Mouse (Mus musculus) embryo, embryonic 11 days (tissue): ENCODE measurements around the gene Stag1.
"Not testable (repeated sequence)": the region's sequence is repeated elsewhere in the genome, so short reads cannot be mapped to it uniquely, and the experiment has no call there.

ENCODE experiments used
- DNase-seq: peaks from one replicate; pipeline ENCODE4 v3.0.0-alpha.2; 2015

Stag1 gene

DNA sequence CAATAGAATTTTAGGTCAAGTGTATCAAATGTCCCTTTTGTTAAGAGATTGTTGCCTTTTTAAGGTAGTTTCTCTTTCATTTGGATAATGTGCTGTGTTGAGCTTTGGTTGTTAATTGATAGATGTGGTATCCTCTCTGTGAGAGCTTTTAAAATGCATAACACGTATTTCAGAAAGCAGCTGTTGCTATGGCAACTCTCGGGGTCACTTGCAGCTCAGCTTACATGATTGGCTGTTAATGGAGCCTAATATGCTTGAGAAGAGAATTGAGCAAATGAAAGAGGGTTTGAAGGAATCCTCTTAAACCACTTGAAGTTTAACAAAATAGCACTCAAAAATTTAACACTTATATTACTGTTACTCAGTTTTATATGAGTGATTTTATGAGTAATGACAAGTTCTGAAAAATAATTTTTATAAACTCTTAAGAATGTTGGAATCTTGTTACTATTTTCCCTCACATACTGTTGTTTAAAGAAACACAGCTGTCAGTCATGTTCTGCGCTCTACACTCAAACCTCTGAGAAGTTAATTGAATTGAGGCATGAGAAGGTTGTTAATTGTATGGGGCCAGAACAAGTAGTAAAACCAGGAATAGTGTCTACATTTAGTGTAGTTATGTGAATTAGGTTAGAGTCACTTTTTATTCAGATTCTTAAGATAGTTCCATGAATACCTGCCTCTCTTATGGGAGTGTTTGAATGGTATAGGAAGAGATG lies 88.3 kb downstream of the Stag1 start:
- DNase-seq = peak; percentile 86

DNA sequence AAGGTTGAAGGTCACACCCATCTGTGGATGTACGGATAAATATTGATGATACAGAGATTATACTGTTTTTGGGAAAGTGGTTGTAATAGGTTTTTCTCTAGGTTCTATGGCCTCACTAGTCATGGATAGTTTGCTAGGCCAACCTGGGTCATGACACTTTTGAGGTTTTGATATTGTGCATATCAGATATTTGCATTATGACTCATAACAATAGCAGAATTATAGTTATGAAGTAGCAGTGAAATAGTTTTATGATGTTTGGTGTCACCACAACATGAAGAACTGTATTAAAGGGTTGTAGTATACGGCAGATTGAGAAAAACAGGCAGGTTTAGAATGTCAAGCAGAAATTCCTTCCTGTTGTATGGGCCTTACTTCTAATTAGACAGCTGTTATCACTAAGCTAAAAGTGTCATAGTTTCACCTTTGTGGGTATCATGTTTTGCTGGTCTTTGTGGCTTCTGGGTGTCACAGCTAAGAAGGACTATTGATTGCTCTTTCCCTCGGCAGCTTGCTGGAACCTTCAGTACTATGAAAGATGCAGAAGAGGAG lies 92.2 kb downstream of the Stag1 start:
- DNase-seq = no peak

DNA sequence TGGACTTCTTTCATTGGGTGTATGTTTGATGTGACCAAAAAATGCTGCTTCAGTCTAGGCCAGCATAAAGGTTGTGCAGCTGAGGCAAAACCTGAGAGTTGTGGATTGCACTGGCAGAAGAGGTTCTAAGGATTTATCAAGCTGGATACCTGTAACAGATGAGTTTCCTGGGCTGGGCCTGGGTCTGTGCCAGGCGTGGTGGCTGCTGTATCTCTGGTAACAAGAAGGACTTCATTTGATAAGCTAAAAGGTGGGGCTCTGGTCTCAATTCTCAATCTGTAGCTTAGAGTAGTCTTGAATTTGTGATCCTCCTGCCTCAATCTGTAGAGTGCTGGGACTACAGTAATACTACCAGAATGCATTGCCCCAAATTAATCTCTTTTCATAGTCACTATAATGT lies 94.6 kb downstream of the Stag1 start:
- DNase-seq = no peak

DNA sequence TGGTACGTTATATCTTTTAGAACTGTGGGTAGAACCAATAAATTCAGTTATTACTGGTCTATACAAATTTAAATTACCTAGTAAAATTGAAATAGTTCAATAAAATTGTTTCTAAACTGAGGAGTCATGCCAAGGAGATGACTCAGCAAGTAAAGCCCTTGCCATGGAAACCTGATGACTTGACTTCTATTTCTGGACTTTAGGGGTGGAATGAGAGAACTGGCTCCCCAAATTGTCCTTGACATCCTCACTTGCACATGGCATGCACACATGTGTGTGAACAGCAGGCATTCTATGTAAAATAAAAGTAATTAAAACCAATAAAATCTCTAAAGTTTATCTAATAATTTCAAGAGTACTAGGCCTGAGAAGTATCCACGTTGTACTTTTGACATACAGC lies 98.9 kb downstream of the Stag1 start:
- no peak for DNase-seq

DNA sequence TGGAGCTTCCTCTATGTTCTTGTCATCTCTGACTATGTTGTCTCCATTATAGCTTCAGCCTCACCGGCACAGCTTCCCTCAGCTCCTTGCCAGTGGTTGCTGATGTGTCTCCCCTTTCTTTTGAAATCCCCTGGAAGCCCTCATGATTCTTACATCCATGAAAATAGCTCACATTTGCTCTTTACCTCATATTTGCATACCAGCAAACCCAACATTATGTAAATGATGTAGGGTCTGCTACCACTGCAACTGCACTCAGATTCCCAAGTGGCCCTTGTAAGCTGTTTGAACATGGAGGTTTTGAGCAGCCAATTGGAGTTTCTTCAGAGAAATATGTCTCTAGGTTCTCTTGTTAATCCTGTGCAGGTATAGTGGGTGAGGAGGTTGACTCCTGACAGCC lies 110.0 kb downstream of the Stag1 start:
- DNase-seq = no peak

DNA sequence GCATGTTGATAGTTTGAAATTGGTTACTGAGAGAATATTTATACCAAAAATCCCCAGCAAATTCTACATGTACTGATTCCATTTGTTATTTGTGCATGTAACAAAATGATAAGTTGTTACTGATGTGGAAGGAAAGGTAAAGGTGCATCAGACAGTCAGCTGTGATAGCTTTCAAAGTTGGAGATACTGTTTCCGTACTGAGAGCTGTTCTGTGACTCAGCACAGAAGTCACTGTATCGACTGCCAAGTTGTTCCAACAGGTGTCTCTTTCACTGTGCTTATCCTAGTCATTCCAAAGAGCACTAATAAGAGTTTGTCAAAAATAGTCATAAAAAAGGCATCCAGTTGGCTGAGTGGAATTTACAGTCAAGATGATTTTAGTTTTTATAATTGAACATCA lies 114.1 kb downstream of the Stag1 start:
- DNase-seq = no peak

DNA sequence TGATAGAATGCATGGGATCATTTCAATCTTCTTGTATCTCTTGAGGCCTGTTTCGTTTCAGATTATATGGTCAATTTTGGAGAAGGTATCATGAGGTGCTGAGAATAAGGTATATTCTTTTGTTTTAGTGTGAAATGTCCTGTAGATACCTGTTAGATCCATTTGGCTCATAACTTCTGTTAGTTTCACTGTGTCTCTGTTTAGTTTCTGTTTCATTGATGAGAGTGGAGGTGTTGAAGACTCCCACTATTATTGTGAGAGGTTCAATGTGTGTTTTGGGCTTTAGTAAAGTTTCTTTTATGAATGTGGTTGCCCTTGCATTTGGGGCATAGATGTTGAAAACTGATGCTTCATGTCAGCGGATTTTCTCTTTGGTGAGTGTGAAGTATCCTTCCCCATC lies 127.2 kb downstream of the Stag1 start:
- not testable (repeated sequence) for DNase-seq

DNA sequence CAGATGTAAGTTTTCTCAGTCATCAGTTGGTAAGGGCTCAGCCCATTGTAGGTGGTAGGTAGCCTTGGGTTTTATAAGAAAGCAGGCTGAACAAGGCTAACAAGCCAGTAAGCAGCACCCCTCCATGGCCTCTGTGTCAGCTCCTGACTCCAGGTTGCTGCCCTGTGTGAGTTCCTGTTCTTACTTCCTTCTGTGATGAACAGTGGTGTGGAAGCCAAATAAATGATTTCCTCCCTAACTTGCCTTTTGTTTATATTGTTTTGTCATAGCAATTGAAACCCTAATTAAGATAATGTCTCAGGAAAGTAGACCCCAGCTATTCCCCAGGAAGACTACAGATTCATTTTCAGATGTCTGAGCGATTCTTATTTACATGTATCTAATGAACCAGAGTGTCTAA lies 134.2 kb downstream of the Stag1 start:
- no peak for DNase-seq

DNA sequence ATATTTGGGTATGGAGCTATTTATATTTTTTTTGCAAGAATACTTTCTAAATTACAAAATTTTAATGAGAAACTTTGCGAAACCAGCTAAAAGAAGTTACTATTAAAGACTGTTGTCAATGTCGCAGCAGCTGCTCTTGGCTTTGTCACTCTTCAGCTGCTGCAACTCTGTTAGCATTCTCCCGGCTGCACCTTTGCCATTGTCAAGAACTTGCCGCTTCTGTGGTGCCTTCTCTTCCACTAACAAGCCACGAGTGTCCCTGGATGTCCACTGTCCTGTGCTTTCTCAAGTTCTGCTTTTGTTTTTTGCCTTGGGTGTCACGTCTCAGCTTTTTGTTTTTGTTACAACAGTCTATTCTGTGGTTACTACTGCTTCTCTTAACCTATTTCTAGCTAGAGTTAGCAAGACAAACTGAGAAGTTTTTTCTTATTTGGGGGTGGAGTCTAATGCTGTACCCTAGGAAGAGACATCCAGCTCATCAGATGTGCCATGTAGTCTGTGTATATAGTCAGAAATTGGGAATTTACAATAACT lies 136.4 kb downstream of the Stag1 start:
- DNase-seq = no peak

DNA sequence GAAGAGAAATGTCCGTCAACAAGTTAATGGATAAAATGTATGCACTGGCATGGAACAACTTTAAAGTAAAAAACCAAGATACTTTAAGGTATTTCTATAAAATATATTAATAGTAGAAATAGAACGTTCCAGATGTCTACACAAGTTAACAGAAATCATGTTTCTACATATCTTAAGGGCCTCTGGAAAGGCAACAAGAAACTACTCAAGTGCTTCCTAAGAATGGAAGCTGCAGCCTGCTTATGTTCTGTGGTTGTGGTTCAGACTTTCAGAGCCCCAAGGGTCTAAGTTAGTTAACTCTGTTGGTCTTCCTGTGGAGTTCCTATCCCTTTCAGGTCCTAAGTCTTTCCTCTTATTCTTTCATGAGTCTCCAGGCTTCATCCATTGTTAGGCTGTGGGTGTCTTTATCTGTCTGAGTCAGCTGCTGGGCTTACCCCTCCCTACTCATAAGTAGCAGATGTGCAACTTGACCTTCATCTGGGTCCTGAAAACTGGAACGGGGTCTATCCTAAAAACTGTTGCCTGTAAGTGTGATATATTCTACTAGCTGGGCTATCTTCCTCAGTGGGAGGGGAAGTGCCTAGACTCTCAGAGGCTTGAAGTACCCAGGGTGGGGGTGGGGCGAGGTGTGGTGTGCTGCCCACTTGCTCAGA lies 138.5 kb downstream of the Stag1 start:
- DNase-seq = peak; percentile 10

DNA sequence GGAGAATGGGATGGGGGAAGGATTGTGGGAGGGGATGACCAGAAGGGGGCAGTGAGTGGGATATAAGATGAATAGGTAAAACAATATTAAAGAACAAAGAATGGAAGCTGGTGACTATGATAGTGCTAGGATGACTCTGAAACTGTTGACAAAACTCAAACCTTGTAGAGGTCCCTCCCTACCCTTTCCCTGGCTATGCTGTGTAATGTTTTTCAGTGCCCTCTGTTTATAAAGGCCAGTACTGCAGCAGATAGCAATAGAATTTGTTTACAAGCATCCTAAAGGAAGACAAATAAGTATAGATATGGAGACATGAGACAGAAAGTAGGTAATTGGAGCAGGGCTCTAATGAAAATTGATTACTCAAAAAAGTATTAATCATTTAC lies 139.0 kb downstream of the Stag1 start:
- DNase-seq = no peak

DNA sequence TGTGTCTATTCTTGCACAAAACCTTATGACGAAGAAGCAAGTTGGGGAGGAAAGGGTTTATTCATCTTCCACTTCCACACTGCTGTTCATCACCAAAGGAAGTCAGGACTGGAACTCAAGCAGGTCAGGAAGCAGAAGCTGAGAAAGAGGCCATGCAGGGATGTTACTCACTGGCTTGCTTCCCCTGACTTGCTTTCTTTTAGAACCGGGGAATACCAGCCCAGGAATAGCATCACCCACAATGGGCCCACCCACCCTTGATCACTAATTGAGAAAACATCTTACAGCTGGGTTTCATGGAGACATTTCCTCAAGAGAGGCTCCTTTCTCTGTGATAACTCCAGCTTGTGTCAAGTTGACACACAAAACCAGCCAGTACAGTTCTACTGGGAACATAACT lies 179.6 kb downstream of the Stag1 start:
- not testable (repeated sequence) for DNase-seq

DNA sequence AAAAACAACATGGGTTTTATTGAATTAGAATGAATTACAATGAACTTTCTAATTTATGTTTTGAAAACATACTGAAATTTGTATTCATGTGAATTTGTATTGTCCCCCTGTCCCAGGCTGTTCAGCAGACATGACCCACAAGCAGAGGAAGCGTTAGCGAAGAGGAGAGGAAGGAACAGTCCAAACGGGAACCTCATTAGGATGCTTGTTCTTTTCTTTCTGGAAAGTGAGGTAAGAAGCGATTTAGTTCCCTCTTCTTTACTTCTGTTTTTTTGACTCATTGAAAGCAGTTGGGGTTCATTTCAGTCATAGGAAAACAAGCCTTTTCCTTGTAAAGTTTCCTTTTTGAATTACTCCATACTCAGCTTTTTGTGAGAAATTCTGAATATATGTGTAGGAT lies 268.4 kb downstream of the Stag1 start:
- no peak for DNase-seq

DNA sequence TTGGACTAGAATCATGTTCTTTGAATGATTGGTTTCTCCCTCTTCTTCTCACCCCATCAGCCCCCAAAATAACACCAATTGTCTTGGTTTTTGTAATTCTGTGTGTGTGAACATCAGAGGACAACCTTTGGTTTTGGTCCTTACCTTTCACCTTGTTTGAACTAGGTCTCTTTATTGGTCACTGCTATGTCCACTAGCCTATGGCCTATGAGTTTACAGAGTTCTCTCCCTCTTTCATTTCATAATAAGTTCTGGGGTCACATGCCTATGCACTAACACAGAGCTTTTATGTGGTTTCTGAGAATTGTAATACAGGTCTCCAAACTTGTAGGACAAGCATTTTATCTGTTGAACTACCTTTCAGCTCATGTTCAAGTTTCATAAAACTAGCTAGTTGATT lies 272.0 kb downstream of the Stag1 start:
- no peak for DNase-seq

DNA sequence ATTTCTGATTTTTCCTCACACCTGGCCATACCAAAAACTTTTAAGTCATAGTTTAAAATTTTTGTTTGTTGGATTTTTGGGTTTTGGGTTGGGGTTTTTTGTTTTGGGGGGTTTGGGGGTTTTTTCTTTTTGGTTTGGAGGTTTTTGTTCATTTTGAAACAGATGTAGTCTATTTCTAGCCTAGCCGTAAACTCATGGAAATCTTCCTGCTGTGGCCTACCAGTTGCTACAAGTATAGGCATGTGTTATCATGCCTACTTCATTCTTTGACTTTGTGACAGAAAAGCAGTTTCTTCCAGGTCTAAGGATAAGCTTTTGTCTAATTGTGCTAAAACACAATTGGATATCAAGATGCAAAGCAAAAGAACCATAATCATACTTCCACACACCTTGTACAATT lies 298.5 kb downstream of the Stag1 start:
- no peak for DNase-seq

DNA sequence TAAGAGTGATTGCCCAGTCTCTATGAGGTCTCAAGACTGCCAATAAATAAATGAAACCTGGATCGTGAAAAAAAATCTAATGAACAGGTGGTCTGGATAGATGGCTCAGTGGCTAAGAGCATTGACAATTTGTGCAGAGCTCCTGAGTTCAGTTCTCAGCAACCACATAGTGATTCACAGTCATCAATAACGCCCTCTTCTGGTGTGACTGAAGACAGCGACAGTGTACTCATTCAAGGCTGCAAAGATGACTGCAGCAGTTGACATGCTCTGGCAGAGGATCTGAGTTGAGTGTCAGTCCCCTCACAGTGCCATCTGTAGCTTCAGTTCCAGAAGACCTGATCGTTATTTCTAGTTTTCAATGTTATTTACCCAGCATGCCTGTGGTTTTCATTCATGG lies 300.4 kb downstream of the Stag1 start:
- DNase-seq = no peak

DNA sequence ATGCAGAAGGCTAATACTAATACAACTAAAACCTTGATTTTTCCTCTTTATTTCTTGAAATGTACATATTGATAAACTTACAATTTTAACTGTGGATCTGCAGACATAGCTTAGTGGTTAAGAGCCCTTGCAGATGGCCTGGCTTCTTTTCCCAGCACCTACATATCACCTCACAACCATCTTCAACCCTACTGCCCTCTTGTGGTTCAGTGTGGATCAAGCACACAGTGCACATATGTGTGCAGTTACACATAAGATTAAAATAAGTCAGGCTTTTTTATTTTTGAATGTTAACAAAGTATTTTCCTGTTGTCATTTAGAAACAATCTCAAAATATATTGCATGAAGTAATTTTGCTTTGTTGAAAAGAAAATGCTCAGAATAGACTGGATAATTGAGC lies 312.8 kb downstream of the Stag1 start:
- peak; percentile 22 for DNase-seq

DNA sequence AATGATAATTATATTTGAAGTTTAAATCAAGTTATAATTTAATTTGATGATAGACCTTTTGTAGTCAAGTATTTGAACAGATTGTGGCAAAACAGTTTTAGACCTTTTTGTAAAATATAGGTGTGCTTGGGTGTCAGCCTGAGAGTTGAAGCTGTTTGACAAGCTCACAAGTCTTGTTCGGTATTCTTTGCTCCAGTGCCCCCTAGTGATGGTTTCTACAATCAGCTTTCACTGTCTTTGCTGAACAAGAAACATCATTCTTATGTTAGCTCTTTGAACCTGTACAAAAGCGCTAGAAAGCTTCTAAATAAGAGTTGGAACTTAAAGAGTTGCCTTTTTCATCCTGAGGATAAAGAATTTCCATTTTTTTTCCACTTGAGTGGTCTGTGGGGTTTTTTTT lies 319.5 kb downstream of the Stag1 start:
- peak; percentile 65 for DNase-seq

DNA sequence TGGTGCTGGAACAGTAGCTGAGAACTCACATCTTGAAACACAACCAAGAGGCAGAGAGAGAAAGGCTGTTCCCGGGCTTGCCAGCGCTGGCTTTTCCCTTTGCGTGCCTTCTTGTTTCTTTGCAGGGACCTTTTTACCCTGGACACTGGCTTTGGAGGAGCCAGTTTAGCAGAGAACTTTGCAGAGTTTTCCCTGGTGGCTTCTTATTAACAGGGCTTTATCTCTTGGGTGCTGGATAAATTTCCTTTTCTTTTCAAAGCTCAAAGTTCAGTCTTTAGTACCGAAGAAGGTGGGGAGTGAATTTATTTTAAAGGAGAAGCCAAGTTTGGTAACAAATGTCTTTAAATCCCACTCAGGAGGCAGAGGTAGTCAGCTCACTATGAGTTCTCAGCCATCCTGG lies 329.0 kb downstream of the Stag1 start:
- DNase-seq = no peak

DNA sequence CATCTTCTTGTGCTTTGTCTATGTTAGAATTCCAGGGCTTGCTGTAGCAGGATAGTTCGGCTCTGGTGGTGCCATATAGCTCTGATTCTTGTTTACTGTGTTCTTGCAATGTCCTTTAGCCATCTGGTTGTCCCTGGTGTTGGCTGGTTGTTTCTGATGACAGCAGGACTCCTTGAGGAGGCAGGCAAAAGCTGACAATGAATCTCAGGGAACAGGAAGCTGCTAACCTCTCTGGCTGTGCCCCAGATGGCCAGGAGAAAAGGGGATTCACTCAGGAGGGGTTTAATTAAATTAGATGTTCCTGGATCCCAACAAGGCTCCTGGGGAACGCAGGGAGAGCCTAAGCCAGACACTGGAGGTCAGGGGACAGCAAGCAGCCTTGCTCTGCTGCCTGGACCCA lies 344.4 kb downstream of the Stag1 start:
- DNase-seq = no peak

DNA sequence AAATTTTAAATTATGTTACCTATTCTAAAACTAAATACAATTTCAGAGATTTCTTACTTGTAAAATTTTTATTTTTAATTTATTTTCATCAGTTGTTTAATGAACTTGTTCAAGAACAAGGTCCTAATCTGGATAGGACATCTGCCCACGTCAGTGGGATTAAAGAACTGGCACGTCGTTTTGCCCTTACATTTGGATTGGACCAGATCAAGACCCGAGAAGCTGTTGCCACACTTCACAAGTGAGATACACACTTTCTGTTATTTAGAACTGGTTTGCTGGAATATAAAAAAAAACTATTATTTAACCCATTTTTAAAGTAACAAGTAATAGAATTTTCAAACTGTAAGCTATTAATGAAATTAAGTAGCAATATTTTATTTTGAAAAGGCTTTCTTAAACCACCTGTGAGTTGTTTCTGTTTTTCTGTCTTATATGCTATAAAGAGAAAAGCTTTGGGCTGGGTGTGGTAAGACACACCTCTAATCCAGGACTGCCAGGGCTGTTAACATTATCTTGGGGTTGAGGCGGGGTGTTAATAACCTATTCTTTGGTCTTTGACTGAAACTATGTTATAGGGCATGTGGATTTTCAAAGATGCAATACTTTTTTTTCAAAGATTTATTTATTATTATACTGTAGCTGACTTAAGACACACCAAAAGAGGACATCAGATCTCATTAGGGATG lies 347.2 kb downstream of the Stag1 start:
- DNase-seq = no peak

DNA sequence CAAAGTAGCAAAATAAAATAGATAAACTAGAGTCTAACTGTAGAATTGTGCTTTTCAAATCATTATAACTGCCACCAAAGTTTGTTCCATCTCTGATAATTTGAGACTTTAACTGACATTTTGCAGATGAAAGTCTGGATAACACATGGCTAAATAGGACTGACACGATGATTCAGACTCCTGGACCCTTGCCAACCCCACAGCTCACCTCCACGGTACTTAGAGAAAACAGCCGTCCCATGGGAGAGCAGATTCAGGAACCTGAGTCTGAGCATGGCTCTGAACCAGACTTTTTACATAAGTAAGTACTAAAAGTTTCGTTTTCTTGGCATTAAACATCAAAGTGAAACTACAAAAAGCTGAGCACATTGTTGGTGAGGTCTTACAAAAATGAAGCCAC lies 353.9 kb downstream of the Stag1 start:
- DNase-seq = peak; percentile 25

DNA sequence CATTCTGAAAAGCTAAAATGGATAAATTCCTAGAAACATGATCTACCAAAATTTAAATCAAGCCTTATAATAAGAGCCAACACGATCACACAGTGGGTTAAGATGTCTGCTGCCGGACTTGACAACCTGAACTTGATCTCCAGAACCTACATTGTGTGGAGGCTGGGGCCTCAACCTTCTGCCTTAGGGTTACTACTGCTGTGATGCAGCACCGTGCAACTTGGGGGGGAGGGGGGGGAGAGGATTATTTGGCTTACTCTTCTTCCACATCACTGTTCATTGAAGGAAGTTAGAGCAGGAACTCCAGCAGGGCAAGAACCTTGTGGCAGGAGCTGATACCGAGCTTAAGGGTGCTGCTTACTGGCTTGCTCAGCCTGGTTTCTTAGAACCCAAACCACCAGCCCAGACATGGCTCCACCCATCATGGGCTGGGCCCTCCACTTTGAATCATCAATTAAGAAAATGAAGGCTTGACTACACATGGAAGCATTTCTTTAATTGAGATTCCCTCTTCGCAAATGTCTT lies 365.4 kb downstream of the Stag1 start:
- peak; percentile 3 for DNase-seq
